Mouse (Mus musculus): ENCODE results near the gene Plk3. TPM values are rescaled to one million over a fixed set of nuclear protein-coding genes. Genes with fewer than 3 reads are reported as not detected.

The Plk3 gene
- polyA plus RNA-seq, 1 experiment, result 0.21 TPM

DNA sequence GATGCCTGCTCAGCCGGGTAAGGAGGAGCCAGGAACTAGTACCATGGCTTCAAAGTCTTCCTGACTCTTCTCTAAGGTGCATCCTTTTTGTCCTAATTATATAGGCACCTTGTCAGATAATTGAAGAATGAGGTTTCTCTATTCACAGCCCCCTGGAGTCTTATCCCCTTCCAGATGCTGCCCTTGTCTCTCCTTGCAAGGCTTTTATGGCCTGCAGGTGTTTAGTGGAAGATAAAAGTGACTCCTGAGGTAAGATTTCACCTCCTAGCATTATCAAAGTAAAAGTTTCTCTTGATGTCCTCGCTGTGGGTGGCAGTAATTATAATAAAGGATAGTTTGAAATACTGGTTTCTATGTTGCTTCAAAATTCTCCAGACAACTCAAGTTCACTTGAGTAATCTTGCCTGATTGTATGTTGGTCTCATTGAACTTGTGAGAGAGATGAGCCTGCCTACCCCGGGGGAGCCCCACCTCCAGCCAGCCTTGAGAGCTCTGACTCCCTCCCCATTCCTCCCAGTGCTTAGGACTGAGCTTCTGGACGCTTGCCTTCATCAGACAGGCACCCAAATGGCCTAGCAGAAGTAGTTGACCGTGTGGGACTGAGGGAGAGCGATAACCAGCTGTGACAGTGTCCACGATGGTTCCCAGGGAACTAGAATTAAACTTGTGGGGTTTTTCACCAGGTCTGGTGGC, 45.7 kb downstream of the Plk3 start:
- Histone ChIP-seq H3K4me1 (ENCODE audit: control insufficient read depth) (peaks cover 66% of the 10 kb centered on the region), H3K4me3 (replicated peaks) (no peak overlapping the region), H3K9me3 (ENCODE audit: control insufficient read depth, low read length) (no peaks in the 10 kb centered on the region), H3K27me3 (ENCODE audit: control insufficient read depth) (peaks cover 4% of the 10 kb centered on the region), H3K36me3 (ENCODE audit: control insufficient read depth) (peaks cover 49% of the 10 kb centered on the region)
- TF ChIP-seq GATA1 (IDR thresholded peaks at IDR 0.05; ENCODE audit: low read length) (no peak), TAL1 (IDR thresholded peaks at IDR 0.05; ENCODE audit: low read length) (peak; percentile 74; the same call in 2 of the 3 replicates)

Other genes with a start within 250 kb of the Plk3 start
- gene Urod, start 139.6 kb downstream of the Plk3 start, polyA plus RNA-seq (2012), result 90.7 and 131 TPM in 2 replicates
- gene Hectd3, start 138.6 kb downstream of the Plk3 start, polyA plus RNA-seq (2012), result 3.1 and 6.0 TPM in 2 replicates
- gene Eif2b3, start 114.6 kb downstream of the Plk3 start, polyA plus RNA-seq (2012), result 0.44 and 0.58 TPM in 2 replicates
- 0.02 and 0.12 TPM in 2 replicates for gene Ptch2, start 37.9 kb downstream of the Plk3 start, polyA plus RNA-seq (2012)
- 0.12 and 0.28 TPM in 2 replicates for gene Btbd19, start 8.2 kb downstream of the Plk3 start, polyA plus RNA-seq (2012)
- gene Tctex1d4, start 7.2 kb downstream of the Plk3 start, polyA plus RNA-seq (2012), result not detected in 2 replicates
- 190 and 246 TPM in 2 replicates for gene Rps8, start 22.3 kb upstream of the Plk3 start, polyA plus RNA-seq (2012)
- 1.6 and 2.0 TPM in 2 replicates for gene Kif2c, start 48.7 kb upstream of the Plk3 start, polyA plus RNA-seq (2012)
- 0.06 TPM in 2 replicates for gene Tmem53, start 118.0 kb upstream of the Plk3 start, polyA plus RNA-seq (2012)
- not detected in 2 replicates for gene Armh1, start 118.2 kb upstream of the Plk3 start, polyA plus RNA-seq (2012)

Data from erythroblast, embryonic 14.5 days (primary cell).